Mouse (Mus musculus) liver, adult 2 months (tissue): ENCODE measurements around the gene Kcnn3. TPM values are rescaled to one million over a fixed set of nuclear protein-coding genes. Genes with fewer than 3 reads are reported as not detected.

Experiments used
- DNase-seq: peaks from one replicate; pipeline ENCODE4 v3.0.0-alpha.2; 2011; ENCODE audit warnings: low read depth, low spot score; ENCODE audit errors: extremely low read depth
- H3K27ac ChIP-seq: fragments of 200-500 bp; replicated peaks from 2 replicates; pipeline ENCODE4 v1.5.1; 2012; ENCODE audit warnings: low read depth, mild to moderate bottlenecking, control low read depth, inconsistent platforms, low read length; ENCODE audit not compliant: insufficient read depth
- H3K27me3 ChIP-seq: fragments of 200-500 bp; 2 replicates; pipeline ENCODE4 v1.6.1; 2012; ENCODE audit warnings: mild to moderate bottlenecking, moderate library complexity, low read length, inconsistent platforms; ENCODE audit not compliant: control insufficient read depth, insufficient read depth
- H3K36me3 ChIP-seq: fragments of 200-500 bp; 2 replicates; pipeline ENCODE4 v1.6.1; 2012; ENCODE audit warnings: low read length, inconsistent platforms; ENCODE audit not compliant: control insufficient read depth, insufficient read depth
- H3K4me1 ChIP-seq: fragments of 200-500 bp; 2 replicates; pipeline ENCODE4 v1.6.1; 2011; ENCODE audit warnings: low read length; ENCODE audit not compliant: control insufficient read depth, insufficient read depth
- H3K4me3 ChIP-seq: fragments of 200-500 bp; 2 replicates; pipeline ENCODE4 v1.5.1; 2011; ENCODE audit warnings: low read depth, mild to moderate bottlenecking, control low read depth, low read length, moderate library complexity; ENCODE audit not compliant: insufficient read depth
- H3K79me2 ChIP-seq: fragments of 200-500 bp; 2 replicates; pipeline ENCODE4 v1.6.1; 2012; ENCODE audit warnings: inconsistent platforms, mild to moderate bottlenecking, low read length, moderate library complexity; ENCODE audit not compliant: control insufficient read depth, insufficient read depth
- H3K9ac ChIP-seq: fragments of 200-500 bp; 2 replicates; pipeline ENCODE4 v1.6.1; 2012; ENCODE audit warnings: low read depth, mild to moderate bottlenecking, control low read depth, inconsistent platforms, low read length
- CTCF ChIP-seq: fragments of 200-500 bp; IDR thresholded peaks from 2 replicates; pipeline ENCODE4 v1.5.1; 2011; ENCODE audit warnings: low read depth, low read length, control low read depth
- POLR2A ChIP-seq: fragments of 200-500 bp; IDR thresholded peaks from 2 replicates; pipeline ENCODE4 v1.6.1; 2011; ENCODE audit warnings: low read length, control low read depth; ENCODE audit not compliant: insufficient read depth; ENCODE audit errors: extremely low read depth
- WGBS: fragments of 180-500 bp; shearing (Covaris S2); methylation state at CpG from one replicate; pipeline ENCODE4 v1.1.7; 2018; 5-methylcytosine and 5-hydroxymethylcytosine counted together
- polyA plus RNA-seq: library from polyadenylated mRNA; depleted of rRNA; stranded (reverse); fragments of >200 nt; gene quantifications from 2 replicates; pipeline ENCODE4 v1.2.3, GENCODE M21; 2012
- total RNA-seq: library from RNA; depleted of rRNA; stranded (reverse); fragments of >200 nt; gene quantifications from 2 replicates; pipeline ENCODE4 v1.2.3, GENCODE M21; 2014

Gene Kcnn3
- total and polyA plus RNA-seq, 2 experiments, result under 0.01 to 0.06 TPM

DNA sequence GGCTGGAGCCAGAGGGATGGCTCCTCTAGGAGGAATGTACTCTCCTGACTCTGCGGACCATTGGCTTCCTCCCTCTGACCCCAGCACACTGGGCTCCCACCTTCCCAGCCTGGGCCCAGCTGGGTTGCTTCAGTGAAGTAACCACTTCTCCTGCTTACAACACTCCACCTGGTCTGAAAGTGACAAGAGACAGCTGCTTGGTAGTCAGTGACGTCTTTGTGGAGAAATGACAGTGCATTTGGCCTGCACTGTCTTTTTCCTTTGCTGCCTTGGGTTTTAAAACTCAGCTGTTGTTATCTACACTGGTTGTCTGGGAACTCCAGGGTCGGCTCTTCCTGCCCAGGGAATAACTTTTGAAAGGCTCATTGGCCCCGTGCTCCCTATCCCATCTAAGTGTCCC lies 29.5 kb downstream of the Kcnn3 start:
- Histone ChIP-seq H3K27me3 (no peaks in the 10 kb centered on the region), H3K27ac (no peak overlapping the region), H3K4me1 (no peaks in the 10 kb centered on the region), H3K4me3 (no peak overlapping the region), H3K9ac (no peak overlapping the region), H3K79me2 (no peaks in the 10 kb centered on the region), H3K36me3 (no peaks in the 10 kb centered on the region)
- no peak for DNase-seq
- WGBS, result 52% methylated on average over 4 of the region's 4 CpGs
- TF ChIP-seq CTCF (no peak), POLR2A (no peak)

DNA sequence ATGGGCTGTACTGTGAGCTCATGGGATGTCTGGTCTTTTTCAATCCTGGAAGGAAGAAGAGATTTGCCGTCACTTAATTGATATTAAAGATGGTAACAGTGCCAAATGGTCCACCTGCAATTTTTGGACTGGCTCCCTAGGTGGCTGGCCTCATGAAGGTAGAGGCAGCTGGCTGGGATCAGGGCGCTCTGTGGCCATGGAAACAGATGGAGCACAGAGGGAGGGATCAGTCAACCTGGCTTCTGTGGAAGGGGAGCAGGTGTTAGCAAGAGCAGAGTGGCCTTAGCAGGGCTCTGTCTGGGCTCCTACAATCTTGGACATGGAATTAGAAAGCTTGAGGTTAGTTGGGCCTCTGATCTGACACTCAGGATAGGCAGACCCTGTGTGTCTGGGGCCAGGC lies 31.9 kb downstream of the Kcnn3 start:
- WGBS, result 94% methylated on average over 2 of the region's 2 CpGs
- Histone ChIP-seq H3K36me3 (no peaks in the 10 kb centered on the region), H3K27me3 (no peaks in the 10 kb centered on the region), H3K9ac (no peak overlapping the region), H3K79me2 (no peaks in the 10 kb centered on the region), H3K27ac (no peak overlapping the region), H3K4me1 (no peaks in the 10 kb centered on the region), H3K4me3 (no peak overlapping the region)
- DNase-seq, result no peak
- no peak for TF ChIP-seq POLR2A
- no peak for TF ChIP-seq CTCF

DNA sequence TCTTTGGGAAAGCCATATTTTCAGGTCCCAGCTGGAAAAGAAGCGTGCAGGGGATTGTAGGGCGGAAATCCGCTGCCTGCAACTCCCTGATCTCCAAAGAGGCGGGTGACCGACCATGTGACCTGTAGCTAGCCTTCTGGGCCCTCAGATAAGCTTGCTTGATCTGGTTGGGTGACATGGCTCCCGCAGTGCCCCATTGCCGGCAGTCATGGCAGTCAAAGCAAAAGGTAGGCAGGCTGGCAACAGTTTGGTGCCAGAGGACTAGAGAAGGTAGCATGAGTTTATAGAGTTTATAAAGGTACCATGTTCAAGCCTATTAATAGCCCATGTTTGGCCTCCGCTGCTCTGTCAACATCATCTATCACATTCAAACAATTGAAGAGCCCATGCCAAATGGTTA lies 33.5 kb downstream of the Kcnn3 start:
- no peaks in the 10 kb centered on the region for H3K4me1 ChIP-seq
- no peak overlapping the region for H3K4me3 ChIP-seq
- WGBS, result 81% methylated on average over 8 of the region's 8 CpGs
- no peaks in the 10 kb centered on the region for H3K36me3 ChIP-seq
- no peak for TF ChIP-seq CTCF
- TF ChIP-seq POLR2A, result no peak
- no peaks in the 10 kb centered on the region for H3K79me2 ChIP-seq
- DNase-seq, result no peak
- no peaks in the 10 kb centered on the region for H3K27me3 ChIP-seq
- H3K9ac ChIP-seq, result no peak overlapping the region
- H3K27ac ChIP-seq, result no peak overlapping the region

DNA sequence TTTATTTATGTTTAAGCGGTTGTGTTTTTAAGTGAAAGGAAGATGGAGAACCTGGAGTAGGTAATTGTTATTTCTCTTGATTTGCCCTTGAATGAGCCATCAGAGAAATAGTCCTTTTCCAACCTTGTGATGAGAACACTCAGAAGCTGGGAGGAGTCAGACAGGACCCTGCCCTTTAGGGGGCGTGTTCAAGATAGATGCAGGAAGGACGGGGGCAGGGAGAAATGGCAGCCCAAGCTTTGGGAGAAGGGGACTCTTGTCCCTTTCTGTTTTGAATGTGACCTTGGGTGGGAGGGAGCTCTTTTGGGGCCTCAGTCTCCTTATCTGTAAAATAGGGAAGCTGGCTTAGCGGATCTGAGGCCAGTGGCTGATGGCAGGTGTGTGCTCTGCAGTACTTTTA lies 34.0 kb downstream of the Kcnn3 start:
- no peak overlapping the region for H3K27ac ChIP-seq
- H3K4me1 ChIP-seq, result no peaks in the 10 kb centered on the region
- no peaks in the 10 kb centered on the region for H3K27me3 ChIP-seq
- no peak overlapping the region for H3K9ac ChIP-seq
- WGBS, result 75% methylated on average over 4 of the region's 4 CpGs
- DNase-seq, result no peak
- TF ChIP-seq POLR2A, result no peak
- no peak for TF ChIP-seq CTCF
- no peak overlapping the region for H3K4me3 ChIP-seq
- no peaks in the 10 kb centered on the region for H3K79me2 ChIP-seq
- no peaks in the 10 kb centered on the region for H3K36me3 ChIP-seq

DNA sequence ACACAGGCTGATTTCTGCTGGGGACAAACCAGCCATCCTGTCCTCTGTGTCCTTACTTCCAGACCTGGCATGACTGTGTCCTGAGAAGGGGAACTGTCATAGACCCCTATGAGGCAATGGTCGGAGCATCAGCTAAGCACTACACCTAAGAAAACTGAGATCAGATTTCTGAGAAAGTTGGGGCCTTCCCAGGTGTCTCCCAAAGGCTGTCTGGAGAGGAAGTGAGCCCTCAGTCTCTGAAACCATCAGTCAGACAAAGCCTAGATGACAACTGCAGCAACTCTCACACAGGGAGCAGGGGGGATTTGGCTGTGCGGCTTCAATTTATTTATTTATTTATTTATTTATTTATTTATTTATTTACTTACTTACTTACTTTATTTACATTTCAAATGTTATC lies 34.6 kb downstream of the Kcnn3 start:
- no peak for DNase-seq
- Histone ChIP-seq H3K79me2 (no peaks in the 10 kb centered on the region), H3K27me3 (no peaks in the 10 kb centered on the region), H3K4me1 (no peaks in the 10 kb centered on the region), H3K36me3 (no peaks in the 10 kb centered on the region), H3K9ac (no peak overlapping the region), H3K27ac (no peak overlapping the region), H3K4me3 (no peak overlapping the region)
- WGBS, result 89% methylated on average over 2 of the region's 2 CpGs
- no peak for TF ChIP-seq CTCF
- TF ChIP-seq POLR2A, result no peak

DNA sequence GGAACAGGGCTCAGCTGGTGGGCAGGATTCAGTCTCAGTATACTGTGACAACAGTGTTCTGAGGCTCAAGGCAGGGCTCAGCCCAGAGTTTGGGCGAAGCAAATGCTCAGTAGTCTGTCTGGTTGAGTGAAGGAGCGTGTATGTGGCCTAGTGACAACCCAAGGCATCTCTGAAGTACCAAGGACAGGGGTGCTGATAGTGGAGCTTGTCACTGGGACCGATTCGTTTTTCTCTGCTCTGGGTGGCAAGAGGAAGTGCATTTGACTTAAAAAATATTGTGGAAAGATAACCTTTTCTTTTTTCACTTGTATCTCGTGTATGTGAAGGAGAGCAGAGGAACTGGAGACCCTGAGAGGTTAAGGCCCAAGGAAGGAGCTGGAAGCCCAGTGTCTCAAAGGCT lies 37.8 kb downstream of the Kcnn3 start:
- TF ChIP-seq CTCF, result no peak
- TF ChIP-seq POLR2A, result no peak
- no peaks in the 10 kb centered on the region for H3K27me3 ChIP-seq
- H3K79me2 ChIP-seq, result no peaks in the 10 kb centered on the region
- H3K9ac ChIP-seq, result no peak overlapping the region
- 63% methylated on average over 5 of the region's 5 CpGs for WGBS
- no peak for DNase-seq
- no peak overlapping the region for H3K4me3 ChIP-seq
- no peaks in the 10 kb centered on the region for H3K4me1 ChIP-seq
- no peak overlapping the region for H3K27ac ChIP-seq
- no peaks in the 10 kb centered on the region for H3K36me3 ChIP-seq
